Mouse (Mus musculus) hindbrain, embryonic 14.5 days (tissue): Measurements from ENCODE around the gene Bcas3. TPM values are rescaled to one million over a fixed set of nuclear protein-coding genes. Genes with fewer than 3 reads are reported as not detected.
A peak's percentile ranks its signal among the peaks of the same experiment; 100 is the strongest.

Source experiments
- ATAC-seq: fragments of 200-750 bp; cut with Nextera tagmentation; 2 replicates; pipeline ENCODE4 v1.8.0; 2017; ENCODE audit warnings: moderate number of reproducible peaks, mild to moderate bottlenecking, moderate TSS enrichment, moderate library complexity; ENCODE audit not compliant: low FRiP score
- DNase-seq: peaks from one replicate; pipeline ENCODE4 v3.0.0-alpha.2; 2015; ENCODE audit warnings: low spot score
- H3K27ac ChIP-seq: fragments of 300-500 bp; sonication (generic); 2 replicates; pipeline ENCODE4 v1.5.1; 2014; ENCODE audit warnings: mild to moderate bottlenecking, moderate library complexity
- H3K27me3 ChIP-seq: fragments of 300-500 bp; sonication (generic); 2 replicates; pipeline ENCODE4 v1.6.1; 2014; ENCODE audit warnings: mild to moderate bottlenecking, low read length, mixed read lengths; ENCODE audit not compliant: control insufficient read depth, insufficient read depth
- H3K36me3 ChIP-seq: fragments of 300-500 bp; sonication (generic); replicated peaks from 2 replicates; pipeline ENCODE4 v1.6.1; 2014; ENCODE audit not compliant: control insufficient read depth, insufficient read depth
- H3K4me1 ChIP-seq: fragments of 300-500 bp; sonication (generic); replicated peaks from 2 replicates; pipeline ENCODE4 v1.6.1; 2014; ENCODE audit warnings: antibody characterized with exemption, low read length, mixed read lengths; ENCODE audit not compliant: control insufficient read depth, insufficient read depth
- H3K4me2 ChIP-seq: fragments of 300-500 bp; sonication (generic); replicated peaks from 2 replicates; pipeline ENCODE4 v1.6.1; 2014; ENCODE audit warnings: mild to moderate bottlenecking, moderate library complexity
- H3K4me3 ChIP-seq: fragments of 300-500 bp; sonication (generic); replicated peaks from 2 replicates; pipeline ENCODE4 v1.5.1; 2014; ENCODE audit warnings: mild to moderate bottlenecking, low read length
- H3K9ac ChIP-seq: fragments of 300-500 bp; sonication (generic); 2 replicates; pipeline ENCODE4 v1.6.1; 2014
- H3K9me3 ChIP-seq: fragments of 300-500 bp; sonication (generic); 2 replicates; pipeline ENCODE4 v1.6.1; 2016; ENCODE audit warnings: low read length; ENCODE audit not compliant: control insufficient read depth
- WGBS: fragments of 180-500 bp; shearing (Covaris S2); extraction: QIAGEN DNeasy Blood & Tissue Kit; methylation state at CpG from one replicate; pipeline ENCODE4 v1.1.7; 2014; 5-methylcytosine and 5-hydroxymethylcytosine counted together
- polyA plus RNA-seq: library from polyadenylated mRNA; unstranded; fragments of >200 nt; fragmentation: Nextera tagmentation; extraction: Ambion mirVana; gene quantifications from 2 replicates; pipeline ENCODE4 v1.2.1, GENCODE M21; 2014

The Bcas3 gene
- polyA plus RNA-seq, 1 experiment from 2014 or later, result 29.2 TPM

- no peak for ATAC-seq
- no peak overlapping the region for H3K4me2 ChIP-seq
- 46% methylated on average over 3 of the region's 3 CpGs for WGBS
These were observed 165.2 kb downstream of the Bcas3 start for GRCm38 (mm10) chr11:85518025-85518756.

GRCm38 (mm10) chr11:85520236-85520635 lies 167.3 kb downstream of the Bcas3 start:
- no peak overlapping the region for H3K9ac ChIP-seq
- peaks cover 6% of the 10 kb centered on the region; the same call in 1 of the 2 replicates for H3K27me3 ChIP-seq

More at GRCm38 (mm10) chr11:85518025-85518756, 165.2 kb downstream of the Bcas3 start:
- Histone ChIP-seq H3K9ac (no peak overlapping the region), H3K27ac (no peak overlapping the region), H3K36me3 (no peaks in the 10 kb centered on the region), H3K27me3 (no peaks in the 10 kb centered on the region), H3K4me1 (no peaks in the 10 kb centered on the region), H3K4me3 (no peak overlapping the region), H3K9me3 (no peaks in the 10 kb centered on the region)
- DNase-seq, result peak; percentile 80

GRCm38 (mm10) chr11:85520996-85521395 lies 168.0 kb downstream of the Bcas3 start:
- Histone ChIP-seq H3K27me3 (peaks cover 12% of the 10 kb centered on the region), H3K27ac (no peak overlapping the region), H3K4me2 (no peak overlapping the region), H3K36me3 (no peaks in the 10 kb centered on the region), H3K4me1 (peaks cover 14% of the 10 kb centered on the region; the same call in 1 of the 2 replicates), H3K9me3 (no peaks in the 10 kb centered on the region), H3K4me3 (no peak overlapping the region), H3K9ac (no peak overlapping the region)
- 75% methylated on average over 4 of the region's 4 CpGs for WGBS
- DNase-seq (no peak), ATAC-seq (no peak)

More at GRCm38 (mm10) chr11:85520236-85520635, 167.3 kb downstream of the Bcas3 start:
- H3K4me2 ChIP-seq, result no peak overlapping the region
- DNase-seq, result no peak
- no peak for ATAC-seq
- no peaks in the 10 kb centered on the region for H3K36me3 ChIP-seq
- H3K9me3 ChIP-seq, result no peaks in the 10 kb centered on the region
- H3K4me1 ChIP-seq, result peaks cover 12% of the 10 kb centered on the region; the same call in 1 of the 2 replicates
- H3K4me3 ChIP-seq, result no peak overlapping the region
- WGBS, result 79% methylated on average over 12 of the region's 12 CpGs
- H3K27ac ChIP-seq, result no peak overlapping the region

- H3K4me1 ChIP-seq, result peaks cover 14% of the 10 kb centered on the region
- ATAC-seq, result no peak
- DNase-seq, result peak; percentile 25
- WGBS, result 18% methylated on average over 6 of the region's 6 CpGs
- no peak overlapping the region for H3K27ac ChIP-seq
- H3K4me3 ChIP-seq, result no peak overlapping the region
- peak overlapping the region; percentile 57 for H3K4me2 ChIP-seq
- no peaks in the 10 kb centered on the region for H3K9me3 ChIP-seq
- H3K36me3 ChIP-seq, result no peaks in the 10 kb centered on the region
- peaks cover 31% of the 10 kb centered on the region for H3K27me3 ChIP-seq
- no peak overlapping the region for H3K9ac ChIP-seq
These were observed 170.7 kb downstream of the Bcas3 start for GRCm38 (mm10) chr11:85523646-85524045.

GRCm38 (mm10) chr11:85524186-85524585 lies 171.2 kb downstream of the Bcas3 start:
- 6% methylated on average over 12 of the region's 12 CpGs for WGBS
- H3K27ac ChIP-seq, result no peak overlapping the region

GRCm38 (mm10) chr11:85524841-85525500 lies 172.0 kb downstream of the Bcas3 start:
- Histone ChIP-seq H3K36me3 (no peaks in the 10 kb centered on the region), H3K9ac (peak overlapping the region; percentile 35; the same call in 1 of the 2 replicates), H3K4me1 (peaks cover 14% of the 10 kb centered on the region), H3K9me3 (no peaks in the 10 kb centered on the region), H3K27ac (peak overlapping the region; percentile 20; the same call in 1 of the 2 replicates), H3K4me3 (0 out of 2 replicates have a peak overlapping the region, but pooled peaks have one; percentile 23), H3K27me3 (peaks cover 34% of the 10 kb centered on the region), H3K4me2 (peak overlapping the region; percentile 57)
- ATAC-seq, result no peak
- peak; percentile 26 for DNase-seq
- WGBS, result 15% methylated on average over 16 of the region's 16 CpGs

More at GRCm38 (mm10) chr11:85524186-85524585, 171.2 kb downstream of the Bcas3 start:
- DNase-seq (peak; percentile 82), ATAC-seq (no peak)
- Histone ChIP-seq H3K9me3 (no peaks in the 10 kb centered on the region), H3K36me3 (no peaks in the 10 kb centered on the region), H3K4me3 (peak overlapping the region; percentile 23), H3K27me3 (peaks cover 34% of the 10 kb centered on the region), H3K4me1 (peaks cover 14% of the 10 kb centered on the region), H3K9ac (peak overlapping the region; percentile 35), H3K4me2 (peak overlapping the region; percentile 57)

- ATAC-seq, result no peak
- Histone ChIP-seq H3K27ac (no peak overlapping the region), H3K4me3 (no peak overlapping the region), H3K4me2 (peak overlapping the region; percentile 57), H3K4me1 (peaks cover 14% of the 10 kb centered on the region), H3K27me3 (peaks cover 34% of the 10 kb centered on the region), H3K36me3 (no peaks in the 10 kb centered on the region), H3K9me3 (no peaks in the 10 kb centered on the region), H3K9ac (no peak overlapping the region)
- no peak for DNase-seq
- 49% methylated on average over 10 of the region's 10 CpGs for WGBS
These were observed 172.5 kb downstream of the Bcas3 start for GRCm38 (mm10) chr11:85525501-85525885.

- Histone ChIP-seq H3K4me3 (no peak overlapping the region), H3K27me3 (peaks cover 34% of the 10 kb centered on the region), H3K4me1 (peaks cover 14% of the 10 kb centered on the region), H3K36me3 (no peaks in the 10 kb centered on the region), H3K9me3 (no peaks in the 10 kb centered on the region), H3K4me2 (no peak overlapping the region), H3K27ac (no peak overlapping the region), H3K9ac (no peak overlapping the region)
- ATAC-seq (no peak), DNase-seq (no peak)
- 46% methylated on average over 11 of the region's 11 CpGs for WGBS
These were observed 173.2 kb downstream of the Bcas3 start for GRCm38 (mm10) chr11:85525979-85526775.

- ATAC-seq (no peak), DNase-seq (no peak)
- Histone ChIP-seq H3K9ac (no peak overlapping the region), H3K9me3 (no peaks in the 10 kb centered on the region), H3K4me2 (no peak overlapping the region), H3K27me3 (peaks cover 34% of the 10 kb centered on the region), H3K27ac (no peak overlapping the region), H3K4me3 (no peak overlapping the region), H3K36me3 (no peaks in the 10 kb centered on the region), H3K4me1 (peaks cover 14% of the 10 kb centered on the region)
- 31% methylated on average over 5 of the region's 5 CpGs for WGBS
These were observed 174.3 kb downstream of the Bcas3 start for GRCm38 (mm10) chr11:85527261-85527660.
